Mouse (Mus musculus) lung, adult 2 months (tissue): Measurements from ENCODE around the gene Prex1.

Experiments used
- CTCF ChIP-seq: fragments of 200-500 bp; IDR thresholded peaks from 2 replicates; pipeline ENCODE4 v1.5.1; 2011; ENCODE audit warnings: mild to moderate bottlenecking, low read length, control low read depth; ENCODE audit not compliant: insufficient read depth
- POLR2A ChIP-seq: fragments of 200-500 bp; IDR thresholded peaks from 2 replicates; pipeline ENCODE4 v1.6.1; 2011; ENCODE audit warnings: low read depth, mild to moderate bottlenecking, control low read depth, low read length, borderline replicate concordance; ENCODE audit errors: extremely low read depth

DNA sequence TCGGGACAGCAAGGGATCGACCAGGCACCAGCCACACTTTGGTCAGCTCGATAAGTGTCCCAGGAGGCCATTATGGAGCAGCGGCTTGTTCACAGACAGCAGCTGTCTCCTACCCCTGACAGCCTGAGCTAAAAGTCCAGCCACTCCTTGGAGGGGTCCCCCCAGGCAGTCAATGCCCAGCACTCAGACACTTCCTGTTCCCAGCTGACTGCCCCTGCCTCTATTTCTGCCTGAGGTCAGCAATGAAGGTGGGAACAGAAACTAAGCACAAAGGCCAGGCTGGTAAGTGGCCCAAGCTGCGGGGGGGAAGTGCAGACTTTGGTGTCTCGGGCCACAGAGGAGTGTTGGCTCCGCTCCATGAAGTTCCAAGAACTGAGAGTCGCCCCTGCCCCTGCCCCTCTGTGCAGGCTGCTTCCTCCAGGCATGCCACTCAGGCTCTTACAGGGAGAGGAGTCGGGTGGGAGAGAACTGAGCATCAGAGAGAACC lies 90.5 kb downstream of the Prex1 start:
- no peak for TF ChIP-seq POLR2A
- no peak for TF ChIP-seq CTCF
